Mouse (Mus musculus): Measurements from ENCODE around the gene Per3. TPM values are rescaled to one million over a fixed set of nuclear protein-coding genes. Genes with fewer than 3 reads are reported as not detected.
A peak's percentile ranks its signal among the peaks of the same experiment; 100 is the strongest.

The Per3 gene
- total RNA-seq, 2 experiments from 2014 or later: 5.3 to 6.9 TPM

DNA sequence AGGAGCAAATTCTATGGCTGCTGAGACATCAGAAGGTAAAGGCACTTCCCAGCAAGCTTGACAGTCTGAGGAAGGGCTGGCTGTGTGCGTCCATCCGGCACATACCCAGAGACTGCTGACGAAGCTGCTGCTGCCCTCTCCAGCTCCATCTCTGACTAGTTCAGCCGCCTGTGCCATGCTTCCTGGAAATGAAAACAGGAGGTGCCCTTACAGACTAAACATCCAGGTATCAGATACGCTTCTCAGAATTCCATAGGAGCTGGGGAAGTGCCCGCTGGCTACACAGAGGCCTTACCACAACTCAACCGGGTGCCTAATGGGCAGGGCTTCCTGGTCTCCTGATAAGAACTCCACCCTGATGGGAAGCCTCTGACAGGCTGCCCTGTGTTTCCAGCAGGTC, 85.9 kb downstream of the Per3 start:
- peak; percentile 24 for DNase-seq (ENCODE audit: low spot score)

DNA sequence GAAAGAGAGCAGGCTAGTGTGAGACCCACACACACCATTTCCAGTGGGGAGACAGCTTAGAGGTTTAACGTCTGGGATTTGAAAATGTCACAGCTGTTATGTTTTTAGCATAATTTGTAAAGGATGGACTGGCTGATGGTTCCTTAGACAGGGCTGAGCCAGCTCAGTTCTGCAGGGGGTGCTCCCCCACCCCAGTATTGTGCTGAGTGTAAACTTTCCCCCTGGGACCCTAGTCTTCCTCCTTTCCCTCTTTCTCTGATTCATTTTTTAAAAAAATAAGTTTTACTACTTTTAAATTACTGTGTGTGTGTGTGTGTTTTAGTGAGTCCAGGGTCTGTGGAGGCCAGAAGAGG, 87.4 kb downstream of the Per3 start:
- no peak for DNase-seq (ENCODE audit: low spot score)

DNA sequence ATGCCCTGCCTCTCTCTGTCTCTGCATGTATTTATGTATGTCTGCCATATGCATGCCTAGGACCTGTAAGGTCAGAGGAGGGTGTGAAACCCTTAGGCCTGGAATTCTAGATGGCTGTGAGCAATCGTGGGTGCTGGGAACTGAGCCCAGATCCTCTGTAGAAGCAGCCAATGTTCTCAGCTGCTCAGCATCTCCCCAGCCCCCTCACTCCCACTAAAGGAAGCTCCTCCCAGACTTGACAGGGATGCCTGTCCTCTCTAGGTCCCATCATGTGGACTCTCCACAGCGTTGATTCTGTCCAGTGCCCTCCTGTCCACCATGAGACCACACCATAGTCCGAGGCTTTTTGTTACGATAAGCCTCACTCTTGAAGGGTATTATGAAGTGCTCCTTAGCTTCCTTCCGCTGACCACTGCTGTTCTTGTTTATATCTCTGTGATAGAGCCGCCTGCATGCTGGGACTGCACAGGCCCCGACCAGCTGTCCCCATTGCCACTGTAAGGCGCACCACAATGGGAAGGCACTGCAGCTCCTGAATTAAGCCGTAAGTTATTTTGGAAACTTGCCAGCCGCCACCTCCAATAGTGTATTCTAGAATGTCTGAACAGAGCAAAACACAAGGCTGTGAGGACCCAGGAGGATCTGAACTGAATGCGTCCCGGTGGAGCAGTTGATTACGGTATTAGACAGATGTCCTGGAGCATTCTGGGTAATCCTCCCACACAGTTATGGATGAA, 87.9 kb downstream of the Per3 start:
- DNase-seq (ENCODE audit: low spot score): no peak

Other genes starting within 250 kb of the Per3 start
- 10 to 100 TPM; 24.9 to 35.9 TPM for gene Errfi1, start 190.7 kb downstream of the Per3 start, total RNA-seq (2021)
- 100 to 1,000 TPM; 750 to 787 TPM for gene Park7, start 130.2 kb downstream of the Per3 start, total RNA-seq (2021)
- under 1 TPM; 0.21 to 0.46 TPM for gene Tnfrsf9, start 130.1 kb downstream of the Per3 start, total RNA-seq (2021)
- gene Uts2, start 47.6 kb downstream of the Per3 start, total RNA-seq (2021): not detected
- 10 to 100 TPM; 48.0 to 49.0 TPM for gene Vamp3, start 13.3 kb upstream of the Per3 start, total RNA-seq (2021)
- gene Gm13090, start 44.9 kb upstream of the Per3 start, total RNA-seq (2021): not detected

All from gastrocnemius, adult 18-20 months (tissue).